Mouse (Mus musculus): ENCODE measurements around the gene Gdf11. TPM values are rescaled to one million over a fixed set of nuclear protein-coding genes. Genes with fewer than 3 reads are reported as not detected.

Gdf11 gene
- total RNA-seq (2021) = 10 to 100 TPM; 20.4 to 22.7 TPM

DNA sequence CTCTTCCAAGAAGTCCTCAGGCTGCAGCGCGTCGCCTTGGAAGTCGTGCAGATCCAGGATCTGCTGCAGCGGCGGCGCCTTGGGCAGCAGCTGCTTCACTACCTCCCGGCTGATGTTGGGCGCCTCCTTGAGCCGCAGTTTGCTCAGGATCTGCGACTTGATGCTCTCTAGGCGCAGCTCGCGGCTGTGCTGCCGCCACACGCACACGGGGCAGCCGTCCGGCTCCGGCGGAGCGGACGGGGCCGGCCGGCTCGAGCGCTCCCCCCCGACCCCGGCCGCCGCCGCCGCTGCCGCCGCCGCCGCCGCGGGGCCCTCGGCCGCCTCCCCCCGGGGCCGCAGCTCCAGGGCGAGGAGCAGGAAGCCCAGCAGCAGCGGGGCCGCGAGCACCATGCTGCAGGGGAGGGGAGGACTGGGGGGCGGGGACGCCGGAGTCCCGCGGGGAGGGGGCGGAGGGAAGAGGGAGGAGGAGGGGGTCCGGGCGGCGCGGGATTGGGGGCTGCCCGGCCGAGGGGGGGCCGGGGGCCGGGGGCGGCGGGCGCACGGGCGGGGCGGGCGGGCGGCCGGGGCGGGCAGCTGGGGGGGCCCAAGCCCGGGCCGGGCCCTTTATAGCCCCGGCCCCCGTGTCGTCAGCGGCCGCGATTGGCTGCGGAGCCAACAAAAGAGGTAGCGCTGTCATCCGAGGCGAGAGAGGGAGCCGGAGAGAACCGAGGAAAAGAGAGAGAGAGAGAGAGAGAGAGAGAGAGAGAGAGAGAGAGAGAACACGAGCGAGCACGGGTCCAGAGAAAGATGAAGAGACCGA is at the start of gene Gdf11:
Gene Gdf11, minus strand, starts transcription at position 423 of the 799 bp plus-strand sequence.
- peak; percentile 38 to 63 for DNase-seq

DNA sequence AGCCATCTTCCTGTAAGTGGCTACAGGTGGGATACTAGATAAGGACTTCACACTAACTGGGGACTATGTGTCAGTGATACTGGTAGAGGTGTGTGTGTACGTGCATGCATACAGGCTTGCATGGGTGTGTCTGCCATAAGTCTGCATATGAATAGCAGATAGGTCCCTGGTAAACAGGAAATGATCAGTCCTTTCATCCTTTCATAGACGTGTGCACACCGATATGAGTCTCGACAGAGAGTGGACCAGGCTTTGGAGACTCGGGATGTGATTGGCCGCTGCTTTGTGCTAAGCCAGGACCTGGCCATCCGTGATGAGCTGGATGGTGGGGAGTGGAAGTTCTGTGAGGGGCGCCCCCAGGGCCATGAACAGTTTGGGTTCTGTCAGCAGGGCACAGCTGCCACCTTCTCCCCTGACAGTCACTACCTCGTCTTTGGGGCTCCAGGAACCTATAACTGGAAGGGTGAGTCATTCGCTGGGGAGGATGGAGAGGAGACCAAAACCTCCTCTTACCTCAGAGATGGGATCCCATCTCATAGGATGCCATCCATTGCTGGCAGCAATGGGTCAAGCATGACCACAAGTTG is 49.0 kb upstream of the Gdf11 start:
- no peak for DNase-seq

DNA sequence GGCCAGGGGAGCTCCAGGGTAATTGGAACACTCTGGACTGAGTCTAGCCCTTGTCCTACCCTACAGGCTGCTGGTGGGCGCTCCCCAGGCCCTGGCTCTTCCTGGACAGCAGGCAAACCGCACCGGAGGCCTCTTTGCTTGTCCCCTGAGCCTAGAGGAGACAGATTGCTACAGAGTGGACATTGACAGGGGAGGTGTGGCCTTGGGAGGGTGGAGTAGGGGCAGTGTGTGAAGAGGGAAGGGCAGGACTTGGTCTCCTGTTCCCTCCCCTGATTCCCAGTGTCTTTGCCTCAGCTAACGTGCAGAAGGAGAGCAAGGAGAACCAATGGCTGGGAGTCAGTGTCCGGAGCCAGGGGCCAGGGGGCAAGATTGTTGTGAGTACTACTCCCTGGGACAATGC is 47.5 kb upstream of the Gdf11 start:
- no peak for DNase-seq

DNA sequence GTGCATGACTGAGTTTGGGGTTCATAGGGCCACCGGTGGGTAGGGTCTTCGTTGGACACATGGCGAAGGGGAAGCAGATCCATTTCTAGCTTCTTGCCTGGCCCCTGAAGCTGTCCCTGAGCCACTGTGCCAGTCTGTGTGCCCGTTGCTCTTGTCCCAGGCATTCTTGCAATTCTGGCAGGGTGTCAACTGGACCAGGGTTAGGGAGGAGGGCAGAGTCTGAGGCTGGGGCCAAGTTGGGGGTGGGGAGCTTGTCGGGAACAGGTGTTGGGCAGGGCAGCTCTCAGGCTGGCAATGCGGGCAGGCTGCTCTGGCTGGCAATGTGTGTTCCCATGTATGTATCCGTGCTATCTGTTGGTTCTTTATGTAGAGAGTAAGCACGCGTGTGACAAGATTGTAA is 46.9 kb upstream of the Gdf11 start:
- no peak for DNase-seq

DNA sequence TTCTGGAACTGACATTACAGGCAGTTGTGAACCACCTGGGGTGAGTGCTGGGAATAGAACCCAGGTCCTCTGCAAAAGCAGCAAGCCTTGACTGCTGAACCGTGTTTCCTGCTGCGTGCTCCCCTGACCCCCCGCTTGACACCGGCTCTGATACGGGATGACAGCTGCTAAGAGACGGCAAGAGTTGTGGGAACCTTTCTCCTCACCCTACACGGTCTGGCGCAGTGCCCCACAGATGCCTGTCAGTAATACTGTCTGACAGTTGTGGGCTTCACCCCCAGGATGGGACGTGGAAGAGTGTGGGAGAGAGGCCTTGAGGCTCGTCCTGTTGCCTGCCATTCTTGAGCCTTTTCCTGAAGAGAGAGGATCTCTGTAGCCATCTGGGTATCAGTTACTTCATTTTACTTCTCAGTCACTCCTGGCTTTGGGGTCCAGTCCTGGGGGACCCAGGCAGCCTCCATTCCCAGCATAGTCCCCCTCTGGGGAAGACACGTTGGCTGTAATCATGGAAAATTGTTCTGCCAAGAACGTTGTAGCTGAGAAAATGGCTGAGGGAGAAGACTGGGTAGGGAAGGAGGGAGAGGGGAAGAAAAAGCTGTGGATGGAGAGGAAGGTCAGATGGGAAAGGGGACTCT is 46.4 kb upstream of the Gdf11 start:
- no peak for DNase-seq

DNA sequence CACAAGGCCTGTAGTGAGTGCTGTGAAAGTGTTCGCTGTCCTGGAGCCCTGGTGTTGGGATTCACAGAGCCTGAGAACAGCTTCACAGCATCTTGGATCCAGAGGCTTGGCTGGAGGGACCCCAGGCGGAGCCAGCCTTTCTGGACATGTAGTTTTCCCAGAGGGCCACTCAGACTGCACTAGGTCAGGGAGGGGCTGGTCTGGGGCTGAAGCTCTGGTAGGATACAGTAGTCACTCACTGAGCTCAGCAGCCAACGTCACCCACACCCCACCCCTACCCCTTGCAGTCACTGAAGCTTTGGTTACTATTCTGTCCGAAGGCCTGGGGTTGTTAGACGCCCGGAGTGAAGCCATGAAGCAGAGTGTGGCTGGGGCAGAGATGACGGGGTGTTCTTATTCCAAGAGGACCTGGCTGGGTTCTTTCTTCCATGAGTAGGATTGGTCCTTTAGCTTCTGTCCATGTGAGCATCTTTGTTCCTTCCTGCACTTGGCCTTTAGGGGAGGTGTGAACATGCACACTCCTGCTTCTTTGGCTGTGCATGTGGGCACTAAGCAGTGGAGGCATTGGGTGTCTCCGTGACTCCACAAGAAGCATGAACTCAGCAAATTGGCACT is 44.4 kb upstream of the Gdf11 start:
- DNase-seq = no peak

DNA sequence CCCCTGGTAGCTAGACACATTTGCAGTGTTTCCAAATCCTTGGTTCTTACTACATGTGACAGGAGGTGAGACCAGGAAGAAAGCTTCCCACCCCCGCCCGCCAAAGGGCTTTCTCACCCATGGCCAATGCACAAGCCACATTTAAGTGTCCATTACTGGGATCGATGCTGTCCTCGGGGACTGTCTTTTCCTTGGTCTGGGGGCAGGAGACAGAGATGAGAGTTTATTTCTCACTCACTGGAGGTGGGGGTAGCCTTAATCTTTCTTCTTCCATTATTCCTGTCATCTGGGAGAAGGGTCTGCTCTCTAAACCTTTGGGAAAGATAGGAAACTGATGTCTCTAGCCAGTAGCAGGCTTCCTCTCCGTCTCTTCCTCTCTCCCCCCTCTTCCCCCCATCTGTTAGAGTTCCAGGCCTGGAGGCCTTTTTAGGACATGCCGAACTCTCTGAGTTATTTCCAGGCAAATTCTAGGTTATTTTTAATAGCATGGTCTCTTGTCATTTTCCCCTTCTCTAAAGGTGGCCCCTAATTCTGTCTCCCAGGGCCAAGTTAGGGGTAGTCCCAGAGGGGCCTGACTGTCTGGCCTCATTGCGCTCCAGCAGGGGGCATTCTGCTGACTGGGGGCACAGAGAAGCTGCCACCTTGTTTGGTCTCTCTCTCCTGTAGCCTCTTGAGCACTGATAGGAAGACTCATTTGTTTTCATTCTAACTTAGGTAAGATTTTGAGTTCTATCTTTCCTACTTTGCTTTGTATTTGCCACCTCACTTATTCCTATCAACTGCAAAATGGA is 43.7 kb upstream of the Gdf11 start:
- DNase-seq = no peak

DNA sequence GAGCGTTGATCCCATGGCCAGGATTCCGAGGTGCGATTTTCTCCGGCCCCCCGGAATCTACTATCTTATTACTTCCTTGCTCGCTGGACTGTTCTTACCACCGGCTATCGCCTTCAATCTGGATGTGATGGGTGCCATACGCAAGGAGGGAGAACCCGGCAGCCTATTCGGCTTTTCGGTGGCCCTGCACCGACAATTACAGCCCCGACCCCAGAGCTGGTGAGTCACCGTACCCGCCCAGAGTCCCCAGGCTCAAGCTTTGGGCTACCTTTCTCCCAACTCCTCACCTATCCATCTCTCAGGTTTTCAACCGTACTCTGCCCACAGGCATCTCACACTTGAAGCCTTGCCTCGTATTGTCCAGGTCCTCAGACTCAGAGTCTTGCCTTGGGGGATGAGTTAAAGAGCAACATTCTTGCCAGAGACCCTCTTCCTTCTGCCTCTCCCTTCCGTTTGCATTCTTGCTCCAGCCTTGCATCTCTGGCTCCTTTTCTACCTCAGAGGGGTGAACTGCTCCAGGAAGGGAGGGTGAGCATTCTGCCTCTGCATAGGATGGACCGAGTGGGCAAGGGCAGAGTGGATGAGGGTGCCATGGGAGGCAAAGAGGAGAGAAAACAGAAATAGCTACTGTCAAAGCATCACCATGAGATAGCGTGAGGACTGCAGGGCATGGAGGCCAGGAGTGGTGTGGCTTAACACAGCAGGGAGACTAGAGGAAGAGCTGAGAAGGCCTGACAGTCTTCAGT is 42.6 kb upstream of the Gdf11 start:
- DNase-seq = no peak

DNA sequence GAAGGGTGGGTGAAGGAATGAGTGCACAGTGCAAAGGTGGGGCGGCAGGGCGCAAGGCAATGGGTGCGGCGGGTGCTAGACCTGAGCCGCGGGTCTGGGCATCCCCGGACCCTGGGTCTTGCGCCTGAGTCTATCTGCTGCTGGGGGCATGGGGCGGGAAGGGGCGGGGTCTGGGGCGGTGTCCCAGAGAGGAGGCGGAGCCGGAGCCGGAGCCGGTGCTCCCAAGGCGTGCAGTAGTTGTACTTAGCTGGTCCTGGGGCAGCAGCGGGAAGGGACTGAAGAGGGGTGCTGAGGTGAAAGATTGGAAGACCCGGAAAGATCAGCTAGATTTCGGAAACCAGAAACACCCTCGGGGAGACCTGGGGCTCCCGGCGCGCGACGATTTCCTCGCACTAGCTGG is 42.1 kb upstream of the Gdf11 start, which contains the start of gene Itga7:
Gene Itga7, plus strand, starts transcription at position 245 of the 400 bp plus-strand sequence.
- no peak for DNase-seq

DNA sequence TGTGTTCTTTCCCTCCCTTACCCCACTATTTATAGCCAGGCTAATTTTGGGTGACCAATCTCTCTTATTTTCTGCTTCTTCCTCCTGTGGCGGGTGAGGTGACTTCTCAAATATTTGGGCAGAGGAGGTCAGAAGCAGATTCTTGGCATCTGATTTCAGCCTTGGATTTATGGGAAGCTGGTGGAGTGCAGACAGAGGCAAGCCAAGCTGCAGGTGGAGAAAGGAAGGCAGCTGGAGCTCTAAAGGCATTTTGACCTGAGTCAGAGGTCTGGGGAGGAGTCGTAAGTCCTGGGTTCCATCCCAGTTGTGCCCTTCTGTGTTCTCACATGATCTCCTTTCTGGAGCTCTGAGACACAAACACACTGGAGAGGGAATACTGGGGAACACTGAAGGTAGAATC is 39.9 kb upstream of the Gdf11 start:
- DNase-seq = no peak

DNA sequence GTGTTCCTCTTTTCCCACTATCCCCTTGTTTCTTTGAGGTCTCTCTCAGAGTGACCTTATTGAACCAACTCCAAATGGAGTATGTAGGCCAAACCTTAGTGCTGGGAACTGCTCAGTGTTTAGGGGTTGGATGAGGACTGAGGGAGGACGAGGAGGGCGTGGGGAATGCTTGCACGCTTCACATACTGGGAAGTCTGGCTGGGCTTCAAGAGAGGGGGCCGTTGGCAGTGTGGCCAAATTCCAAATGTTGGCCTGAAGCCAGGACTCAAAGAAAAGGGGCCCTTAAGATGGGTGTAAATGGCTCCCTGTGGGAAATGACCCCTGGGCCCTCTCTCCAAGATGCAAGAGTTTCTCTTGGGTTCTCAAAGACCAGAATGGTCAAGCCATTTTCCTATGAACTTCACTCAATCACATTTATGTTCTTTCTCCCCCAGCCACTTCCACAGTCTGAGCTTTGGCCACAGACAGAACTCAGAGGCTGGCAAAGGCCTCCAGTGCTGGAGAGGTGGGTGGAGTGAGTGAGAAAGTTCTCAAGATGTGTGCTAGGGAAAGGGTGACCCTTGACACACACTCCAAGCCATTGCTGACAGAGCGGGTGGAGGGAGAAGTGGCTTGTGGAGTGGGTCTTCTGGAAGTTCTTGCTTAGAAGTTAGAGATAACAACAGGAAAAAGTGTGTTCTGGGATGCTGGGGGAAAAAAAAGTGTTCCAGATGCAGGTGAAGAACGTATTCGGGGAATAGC is 38.3 kb upstream of the Gdf11 start:
- DNase-seq = no peak

DNA sequence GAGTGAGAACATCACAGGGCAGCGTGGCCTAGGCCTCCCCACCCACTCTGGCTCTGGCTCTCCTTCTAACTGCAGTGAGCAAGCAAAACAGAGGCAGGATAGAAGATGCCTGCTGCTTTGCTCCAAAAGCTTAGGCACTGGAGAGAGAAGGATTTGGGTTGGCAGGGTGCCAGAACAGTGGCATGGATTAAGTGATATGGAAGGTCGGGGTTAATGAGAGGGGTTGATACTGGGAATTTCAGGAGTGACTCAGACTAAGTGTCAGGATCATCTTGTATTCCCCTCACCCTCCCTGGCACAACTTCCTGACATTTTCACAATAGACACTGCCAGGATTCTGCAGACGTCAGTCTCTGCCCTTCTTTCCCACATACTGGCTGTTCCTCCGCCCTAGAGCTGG is 36.8 kb upstream of the Gdf11 start:
- DNase-seq = no peak

DNA sequence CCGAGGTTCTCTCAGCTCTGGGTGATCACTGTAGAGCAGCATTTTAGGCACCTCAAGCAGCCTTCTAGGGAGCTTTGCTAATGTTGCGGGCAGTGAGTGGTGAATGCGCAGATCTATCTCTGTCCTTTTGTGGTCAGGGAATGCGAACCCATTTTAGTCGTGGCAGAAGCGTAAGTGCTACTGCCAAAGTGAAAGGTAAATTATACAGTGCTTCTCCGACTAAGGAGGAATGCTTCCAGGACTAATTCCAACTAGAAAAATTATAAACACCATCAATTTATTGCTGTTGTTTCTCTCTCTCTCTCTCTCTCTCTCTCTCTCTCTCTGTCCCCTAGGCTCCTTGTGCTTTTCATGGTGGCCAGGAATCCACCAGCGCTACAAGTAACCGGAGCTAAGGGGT is 32.4 kb upstream of the Gdf11 start, which contains the start of gene Bloc1s1:
Gene Bloc1s1, minus strand, starts transcription at position 101 of the 400 bp plus-strand sequence.
- DNase-seq = no peak

DNA sequence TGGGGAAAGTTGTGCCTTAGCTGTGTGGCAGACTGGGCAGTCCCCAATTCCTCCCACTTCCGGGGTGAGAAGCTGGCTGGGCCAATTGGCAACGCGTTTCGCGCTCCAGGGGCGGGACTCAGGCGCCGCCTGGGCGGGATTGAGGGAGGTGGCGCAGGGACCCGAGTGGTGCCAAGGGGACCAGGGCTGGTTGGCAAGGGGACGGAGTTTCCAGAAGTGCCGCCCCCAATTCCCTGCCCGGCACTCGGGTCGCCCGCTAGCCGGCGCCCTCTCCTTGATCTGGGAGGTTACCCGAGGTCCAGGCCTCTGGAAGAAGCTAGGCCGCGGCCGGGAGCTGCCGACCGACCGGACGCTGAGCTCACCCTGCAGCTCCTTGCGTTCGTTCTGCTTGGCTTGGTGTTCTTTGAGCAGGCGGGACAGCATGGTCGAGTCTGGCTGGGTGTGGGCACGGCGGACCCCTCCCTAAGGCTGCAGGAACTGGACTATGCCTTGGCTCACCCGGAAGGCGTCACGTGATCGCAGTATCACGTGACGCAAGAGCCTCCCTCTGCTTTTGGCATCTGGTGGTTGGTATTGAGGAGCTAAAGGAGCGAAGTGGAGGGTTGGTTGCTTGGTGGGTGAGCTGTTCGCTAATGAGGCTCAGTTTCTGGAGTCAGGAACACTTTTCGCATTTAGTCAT is 31.6 kb upstream of the Gdf11 start:
- peak; percentile 94 to 96 for DNase-seq

DNA sequence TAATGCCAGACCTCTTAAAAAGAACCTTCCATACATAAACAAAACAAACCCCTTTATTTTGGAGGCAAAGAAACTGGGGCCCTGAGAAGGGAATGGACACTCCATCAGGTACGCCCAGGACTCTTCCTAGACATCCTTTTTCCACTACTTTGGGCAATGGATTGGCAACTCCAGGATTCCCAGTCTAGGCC is 31.2 kb upstream of the Gdf11 start, which contains the start of gene Rdh5:
Gene Rdh5, minus strand, starts transcription at position 67 of the 191 bp plus-strand sequence.
- no peak for DNase-seq

DNA sequence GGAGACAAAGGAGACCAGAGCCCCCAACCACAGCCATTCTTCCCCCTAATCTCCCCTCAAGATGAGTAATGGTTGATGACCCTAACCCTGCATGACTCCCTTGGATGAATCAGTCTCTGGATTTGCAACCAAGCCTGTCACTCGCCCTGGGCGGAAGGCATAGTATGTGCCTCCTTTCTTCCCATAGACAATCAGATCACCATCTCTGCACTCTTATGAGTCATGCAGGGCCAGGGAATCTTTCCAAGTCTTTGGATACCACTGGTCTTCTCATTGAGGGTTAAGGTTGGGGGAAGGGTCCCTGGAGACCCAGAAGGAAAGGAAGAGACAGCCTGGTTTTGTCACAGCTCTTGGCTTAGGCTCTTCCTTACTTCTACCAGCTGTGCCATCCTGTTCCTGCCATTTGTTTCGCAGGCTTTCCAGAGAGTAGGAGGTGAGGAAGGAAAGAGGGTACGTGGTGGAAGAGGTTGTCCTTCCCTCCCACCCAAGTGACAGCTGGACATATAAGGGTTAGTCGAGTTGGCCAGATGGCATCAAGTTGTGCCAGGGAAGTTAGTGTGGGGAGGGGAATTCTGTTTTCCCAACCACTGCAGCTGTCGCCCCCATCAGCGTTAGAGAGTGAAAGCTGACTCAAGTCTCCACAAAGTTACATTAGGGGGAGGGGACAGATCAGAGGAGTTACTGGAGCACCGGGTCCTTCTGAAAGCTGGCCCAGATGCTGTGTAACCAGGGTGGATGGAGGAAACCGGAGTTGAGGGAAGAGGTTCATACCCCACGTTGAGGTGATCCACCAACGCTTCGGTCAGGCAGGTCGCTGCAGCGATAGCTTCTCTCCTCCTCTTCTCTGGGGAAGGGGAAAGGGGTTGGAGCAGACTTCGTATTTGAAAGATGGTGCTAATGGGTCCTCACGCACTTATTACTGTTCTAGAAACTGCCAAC is 30.6 kb upstream of the Gdf11 start:
- DNase-seq = no peak

DNA sequence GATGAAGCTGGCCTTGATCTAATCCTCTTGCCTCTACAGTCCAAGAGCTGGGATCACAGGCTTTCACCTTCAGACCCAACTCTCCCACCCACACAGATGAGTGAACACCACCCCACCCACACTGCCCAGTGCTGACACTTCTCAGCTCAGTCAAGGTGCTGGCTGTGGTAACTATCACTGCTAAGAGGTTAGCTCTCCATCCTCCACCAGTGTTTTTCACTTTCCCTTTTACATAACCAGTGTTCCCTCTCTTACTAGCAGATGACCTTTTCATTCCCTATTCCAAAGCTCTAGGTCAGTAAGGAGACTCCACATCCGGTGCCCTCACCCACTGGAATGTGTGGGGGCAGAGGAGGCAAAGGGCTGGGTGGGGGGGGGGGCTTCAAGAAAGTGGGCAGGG is 29.7 kb upstream of the Gdf11 start:
- no peak for DNase-seq

DNA sequence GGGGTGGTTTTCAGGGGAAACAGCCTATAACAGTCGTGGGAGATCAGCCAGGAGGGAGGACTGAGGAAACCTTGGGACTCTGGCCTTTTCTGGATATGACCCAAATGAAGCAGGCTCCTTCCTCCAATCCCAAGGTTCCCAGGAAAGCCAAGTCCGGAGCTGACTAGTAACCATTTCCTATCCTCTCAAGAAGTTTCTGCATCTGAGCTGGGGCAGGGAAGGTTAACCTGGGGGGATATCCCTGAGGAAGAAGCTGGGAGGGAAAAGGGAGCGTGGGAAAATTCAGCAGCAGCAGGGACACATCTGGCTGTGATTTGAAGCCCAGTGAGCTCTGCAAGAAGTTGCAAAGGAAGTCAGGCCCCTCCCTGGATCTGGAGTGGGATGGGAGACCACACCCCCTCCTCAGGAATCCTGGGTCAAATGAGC is 29.2 kb upstream of the Gdf11 start:
- DNase-seq = no peak

DNA sequence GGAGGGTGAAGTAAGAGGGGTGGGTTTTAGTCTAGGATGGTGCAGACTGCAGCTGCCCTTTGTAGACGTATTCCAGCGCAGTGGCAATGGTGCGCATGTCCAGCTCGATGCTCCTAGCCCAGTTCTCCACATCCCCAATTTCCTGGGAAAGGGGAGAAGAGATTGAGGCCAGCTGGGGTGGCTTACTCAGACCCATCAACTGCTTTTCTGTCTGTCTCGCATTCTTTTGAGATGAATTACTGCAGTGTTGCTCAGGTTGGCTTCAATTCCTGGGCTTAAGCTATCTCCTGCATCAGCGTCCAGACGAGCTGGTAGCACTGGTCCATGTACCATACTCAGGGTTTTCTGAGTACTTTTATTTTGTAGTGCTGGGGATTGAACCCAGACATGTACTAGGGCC is 28.4 kb upstream of the Gdf11 start:
- DNase-seq = no peak
